Mouse (Mus musculus) ES-E14 (cell line): ENCODE results near the gene Tmem253. TPM values are rescaled to one million over a fixed set of nuclear protein-coding genes. Genes with fewer than 3 reads are reported as not detected.

Source experiments
- DNase-seq: peaks from one replicate; pipeline ENCODE4 v3.0.0-alpha.2; 2013; ENCODE audit warnings: low read depth, low spot score
- H3K27ac ChIP-seq: 2 replicates; pipeline ENCODE4 v1.5.1; 2012; ENCODE audit warnings: low read depth, mild to moderate bottlenecking, low read length, moderate library complexity, mixed read lengths; ENCODE audit not compliant: poor library complexity, insufficient read depth, severe bottlenecking
- H3K36me3 ChIP-seq: 2 replicates; pipeline ENCODE4 v1.6.1; 2012; ENCODE audit warnings: mild to moderate bottlenecking, low read length, moderate library complexity, mixed read lengths; ENCODE audit not compliant: control insufficient read depth, poor library complexity, insufficient read depth, severe bottlenecking
- H3K4me1 ChIP-seq, 2 experiments: fragments of 150-350 bp in 1 of 2; sonication (generic) in 1 of 2; 2 replicates each; pipeline ENCODE4 v1.6.1; 2012; ENCODE audit warnings: low read length in 2 of 2, mild to moderate bottlenecking in 1 of 2, mixed read lengths in 1 of 2; ENCODE audit not compliant: control insufficient read depth in 2 of 2, insufficient read depth in 2 of 2, poor library complexity in 1 of 2
- H3K4me3 ChIP-seq, 2 experiments: fragments of 150-350 bp in 1 of 2; sonication (generic) in 1 of 2; 2 replicates each; pipeline ENCODE4 v1.5.1; 2012; ENCODE audit warnings: low read length in 2 of 2, low read depth in 1 of 2, mild to moderate bottlenecking in 1 of 2, mixed read lengths in 1 of 2; ENCODE audit not compliant: insufficient read depth in 1 of 2, poor library complexity in 1 of 2, severe bottlenecking in 1 of 2
- H3K9ac ChIP-seq: 2 replicates; pipeline ENCODE4 v1.6.1; 2012; ENCODE audit warnings: low read depth, mild to moderate bottlenecking, low read length, mixed read lengths; ENCODE audit not compliant: poor library complexity, insufficient read depth, severe bottlenecking
- H3K9me3 ChIP-seq: fragments of 150-350 bp; sonication (generic); 2 replicates; pipeline ENCODE4 v1.6.1; 2012; ENCODE audit warnings: low read depth, mild to moderate bottlenecking, low read length; ENCODE audit not compliant: control insufficient read depth, insufficient read depth
- CHD2 ChIP-seq: IDR thresholded peaks from 2 replicates; pipeline ENCODE4 v1.6.1; 2014; ENCODE audit warnings: mild to moderate bottlenecking, low read depth, low read length, inconsistent platforms
- HCFC1 ChIP-seq: IDR thresholded peaks from 2 replicates; pipeline ENCODE4 v1.6.1; 2012; ENCODE audit warnings: low read length, inconsistent platforms, borderline replicate concordance; ENCODE audit not compliant: insufficient read depth
- MAFK ChIP-seq: IDR thresholded peaks from 2 replicates; pipeline ENCODE4 v1.6.1; 2014; ENCODE audit warnings: mild to moderate bottlenecking, low read depth, low read length, inconsistent platforms; ENCODE audit not compliant: insufficient read depth
- ZC3H11A ChIP-seq: IDR thresholded peaks from 2 replicates; pipeline ENCODE4 v1.6.1; 2012; ENCODE audit warnings: low read depth, mild to moderate bottlenecking, inconsistent platforms, low read length, borderline replicate concordance
- ZNF384 ChIP-seq: IDR thresholded peaks from 2 replicates; pipeline ENCODE4 v1.6.1; 2012; ENCODE audit warnings: low read depth, low read length, inconsistent platforms
- in situ Hi-C, 2 experiments: fragments of 600-800 bp; cut with MboI; formaldehyde crosslinking; loops; one replicate each; pipeline ENCODE4 v1.15.1; 2025; ENCODE audit warnings: low sequenced_read_pairs in 2 of 2, inconsistent platforms in 1 of 2; ENCODE audit not compliant: unreplicated experiment in 2 of 2
- total RNA-seq: library from RNA; depleted of rRNA; stranded (reverse); fragments of 300-350 nt; gene quantifications from 2 replicates; pipeline ENCODE4 v1.2.3, GENCODE M21; 2012

The Tmem253 gene
- total RNA-seq, 1 experiment = 3.6 TPM

DNA sequence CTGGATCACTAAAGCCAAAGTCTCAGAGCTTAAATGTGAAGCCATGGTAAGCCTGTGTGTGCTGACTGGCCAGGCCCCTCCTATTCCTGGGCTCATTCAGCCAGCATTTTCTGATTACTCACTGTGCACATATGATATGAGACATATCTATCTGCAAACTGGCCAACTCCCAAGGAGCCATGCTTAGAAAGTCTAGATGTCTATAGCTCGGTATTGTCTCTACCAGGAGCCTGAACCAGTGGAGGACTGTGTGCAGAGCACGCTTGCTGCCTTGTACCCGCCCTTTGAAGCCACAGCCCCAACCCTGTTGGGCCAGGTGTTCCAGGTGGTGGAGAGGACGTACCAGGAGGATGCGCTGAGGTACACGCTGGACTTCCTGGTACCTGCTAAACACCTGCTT lies 28.3 kb upstream of the Tmem253 start:
- no peak overlapping the region for H3K9ac ChIP-seq
- no peak for TF ChIP-seq ZNF384
- TF ChIP-seq HCFC1 = no peak
- no peak for TF ChIP-seq ZC3H11A
- no peak for TF ChIP-seq MAFK
- no peak for TF ChIP-seq CHD2

DNA sequence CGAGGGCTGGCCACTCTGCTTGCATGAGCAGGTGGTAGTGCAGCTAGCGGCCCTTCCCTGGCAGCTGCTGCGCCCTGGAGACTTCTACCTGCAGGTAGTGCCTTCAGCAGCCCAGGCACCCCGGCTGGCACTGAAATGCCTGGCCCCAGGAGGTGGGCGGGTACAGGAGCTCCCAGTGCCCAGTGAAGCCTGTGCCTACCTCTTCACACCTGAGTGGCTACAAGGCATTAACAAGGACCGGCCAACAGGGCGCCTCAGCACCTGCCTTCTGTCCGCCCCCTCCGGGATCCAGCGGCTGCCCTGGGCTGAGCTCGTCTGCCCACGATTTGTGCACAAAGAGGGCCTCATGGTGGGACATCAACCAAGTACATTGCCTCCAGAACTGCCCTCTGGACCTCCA lies 26.7 kb upstream of the Tmem253 start:
- no peak for TF ChIP-seq ZNF384
- TF ChIP-seq HCFC1 = no peak
- no peak for TF ChIP-seq ZC3H11A
- no peak for TF ChIP-seq CHD2
- no peak for TF ChIP-seq MAFK
- no peaks in the 10 kb centered on the region for H3K9me3 ChIP-seq
- in situ Hi-C loops = no loop called here
- no peak overlapping the region for H3K27ac ChIP-seq
- no peaks in the 10 kb centered on the region for H3K36me3 ChIP-seq
- peak overlapping the region; percentile 38 to 39; a peak in 3 of 4 replicates for H3K4me3 ChIP-seq
- H3K4me1 ChIP-seq = peaks cover 0 to 5% of the 10 kb centered on the region in 2 experiments; a peak in 2 of 4 replicates
- no peak for DNase-seq
- no peak overlapping the region for H3K9ac ChIP-seq

More for the DNA sequence above, 28.3 kb upstream of the Tmem253 start:
- Histone ChIP-seq H3K4me1 (peaks cover 0 to 6% of the 10 kb centered on the region in 2 experiments; a peak in 2 of 4 replicates), H3K9me3 (no peaks in the 10 kb centered on the region), H3K36me3 (no peaks in the 10 kb centered on the region), H3K27ac (no peak overlapping the region), H3K4me3 (no peak overlapping the region)
- in situ Hi-C loops = no loop called here
- DNase-seq = no peak

DNA sequence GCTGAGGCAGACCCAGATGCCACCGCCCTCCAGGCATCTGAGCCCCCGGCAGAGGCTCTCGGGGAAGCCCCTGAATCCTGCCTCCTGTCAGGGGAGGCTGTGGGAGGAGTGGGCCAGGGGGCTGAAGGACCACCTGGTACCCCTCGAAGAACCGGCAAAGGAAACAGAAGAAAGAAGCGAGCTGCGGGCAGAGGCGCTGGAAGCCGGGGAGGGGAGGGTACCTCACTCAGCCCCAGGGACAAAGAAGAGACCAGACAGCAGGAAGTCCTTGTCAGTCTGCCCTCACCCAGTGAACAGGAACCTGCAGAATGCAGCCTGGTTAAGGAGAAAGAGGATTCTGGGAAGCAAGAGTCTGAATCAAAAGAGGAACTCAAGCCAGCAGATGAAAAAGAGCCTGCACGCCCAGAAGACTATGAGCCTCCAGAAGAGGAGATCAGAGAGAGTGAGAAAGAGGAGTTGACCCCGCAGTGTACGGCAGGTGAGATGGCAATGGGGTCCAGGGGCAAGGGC lies 25.9 kb upstream of the Tmem253 start:
- TF ChIP-seq CHD2 (no peak), ZC3H11A (no peak), MAFK (no peak), ZNF384 (no peak), HCFC1 (no peak)
- no peak for DNase-seq
- peaks cover 0 to 5% of the 10 kb centered on the region in 2 experiments; a peak in 1 of 4 replicates for H3K4me1 ChIP-seq
- H3K4me3 ChIP-seq = peak overlapping the region; percentile 38 to 39
- no peak overlapping the region for H3K27ac ChIP-seq
- no peaks in the 10 kb centered on the region for H3K36me3 ChIP-seq
- in situ Hi-C loops = no loop called here
- H3K9ac ChIP-seq = peak overlapping the region; percentile 23
- H3K9me3 ChIP-seq = no peaks in the 10 kb centered on the region

DNA sequence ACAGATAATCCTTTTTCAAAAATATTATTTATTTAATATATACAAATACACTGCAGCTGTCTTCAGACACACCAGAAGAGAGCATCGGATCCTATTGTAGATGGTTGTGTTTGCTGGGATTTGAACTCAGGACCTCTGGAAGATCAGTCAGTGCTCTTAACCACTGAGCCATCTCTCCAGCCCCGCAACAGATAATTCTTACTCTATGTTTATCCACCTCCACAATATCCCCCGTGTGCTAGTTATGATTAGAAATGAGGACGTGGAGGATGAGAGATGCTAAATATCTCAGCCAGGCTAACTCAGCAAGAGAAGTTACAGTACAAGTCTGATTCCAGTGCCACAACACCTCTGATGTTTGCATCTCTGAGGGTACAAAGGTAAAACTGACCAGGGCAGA lies 21.0 kb upstream of the Tmem253 start:
- in situ Hi-C loops = loop anchor here in 1 of 2 experiments (5.0 kb wide), 1 partner anchor 87 kb away; no protein-coding TSS in a partner anchor
- Histone ChIP-seq H3K27ac (no peak overlapping the region), H3K4me1 (peaks cover 2 to 8% of the 10 kb centered on the region in 2 experiments; a peak in 1 of 4 replicates), H3K4me3 (no peak overlapping the region), H3K9ac (no peak overlapping the region), H3K36me3 (no peaks in the 10 kb centered on the region), H3K9me3 (no peaks in the 10 kb centered on the region)
- DNase-seq = no peak
- TF ChIP-seq CHD2 (no peak), HCFC1 (no peak), ZNF384 (no peak), MAFK (no peak), ZC3H11A (no peak)
